Mouse (Mus musculus): ENCODE results near the gene Il1rapl1.

- TF ChIP-seq CTCF (IDR thresholded peaks at IDR 0.05; ENCODE audit: low read depth) (no peak), EP300 (IDR thresholded peaks at IDR 0.05; ENCODE audit: low read depth) (no peak)
Observed at GRCm38 (mm10) chrX:87807717-87808116, 307.7 kb downstream of the Il1rapl1 start.
